Mouse (Mus musculus): ENCODE measurements around the gene Ctnna3. TPM values are rescaled to one million over a fixed set of nuclear protein-coding genes. Genes with fewer than 3 reads are reported as not detected.

The Ctnna3 gene
- polyA plus RNA-seq, 2 experiments = 0.78 to 0.89 TPM

DNA sequence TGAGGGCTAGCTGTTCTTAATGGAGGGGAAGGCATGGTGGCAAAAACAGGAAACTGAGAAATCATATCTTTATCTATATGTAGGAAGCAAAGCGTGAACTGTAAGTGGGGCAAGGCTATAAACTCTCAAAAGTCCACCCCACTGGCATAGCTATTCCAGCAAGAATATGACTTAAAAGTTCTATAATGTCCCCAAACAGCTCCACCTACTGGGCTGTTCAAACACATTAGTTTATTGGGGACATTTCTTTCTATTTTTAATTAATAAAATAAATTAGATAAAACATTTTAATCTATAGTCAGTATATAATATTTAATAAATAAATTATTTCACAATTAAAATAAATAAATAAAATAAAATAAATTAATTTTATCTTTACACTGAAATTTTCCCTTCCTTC lies 845.2 kb downstream of the Ctnna3 start:
- 85% methylated on average over 1 of the region's 1 CpGs for WGBS
- H3K27me3 ChIP-seq (ENCODE audit: control insufficient read depth, insufficient read depth, low read length) = no peaks in the 10 kb centered on the region
- H3K36me3 ChIP-seq (ENCODE audit: control insufficient read depth, insufficient read depth, low read length) = no peaks in the 10 kb centered on the region
- no peak overlapping the region for H3K9ac ChIP-seq (ENCODE audit: low read depth, low read length, severe bottlenecking)
- H3K4me1 ChIP-seq (ENCODE audit: control insufficient read depth, insufficient read depth, low read length) = no peaks in the 10 kb centered on the region
- DNase-seq (ENCODE audit: low spot score) = no peak
- H3K4me2 ChIP-seq (replicated peaks; ENCODE audit: low read depth, low read length, severe bottlenecking) = no peak overlapping the region
- no peak overlapping the region for H3K4me3 ChIP-seq (replicated peaks; ENCODE audit: low read length)
- TF ChIP-seq POLR2A (IDR thresholded peaks at IDR 0.05; ENCODE audit: borderline replicate concordance, extremely low read depth, insufficient read depth, insufficient read length) = no peak
- no peak for ATAC-seq (ENCODE audit: low FRiP score, low read depth)
- no peaks in the 10 kb centered on the region for H3K9me3 ChIP-seq (ENCODE audit: control insufficient read depth, low read length)
- H3K27ac ChIP-seq (replicated peaks; ENCODE audit: low read depth, low read length) = no peak overlapping the region

DNA sequence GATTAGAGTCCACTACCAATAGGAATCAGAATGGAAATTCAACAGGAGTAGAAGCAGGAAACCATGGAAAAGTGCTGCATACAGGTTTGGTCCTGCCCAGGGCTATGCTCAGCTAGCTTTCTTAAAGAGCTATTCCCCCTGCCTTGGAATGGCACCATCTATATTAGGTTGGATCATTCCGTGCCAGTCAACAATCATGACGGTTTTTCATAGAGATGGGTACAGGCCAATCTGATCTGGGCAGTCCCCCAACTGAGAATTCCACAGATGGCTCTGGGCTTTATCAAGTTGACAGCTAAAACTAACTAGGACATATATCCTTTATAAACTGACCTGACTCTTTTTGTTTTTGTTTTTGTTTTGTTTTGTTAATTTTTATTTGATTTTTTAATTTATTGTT lies 848.9 kb downstream of the Ctnna3 start:
- no peak for TF ChIP-seq POLR2A (IDR thresholded peaks at IDR 0.05; ENCODE audit: borderline replicate concordance, extremely low read depth, insufficient read depth, insufficient read length)
- H3K4me2 ChIP-seq (replicated peaks; ENCODE audit: low read depth, low read length, severe bottlenecking) = no peak overlapping the region
- H3K27ac ChIP-seq (replicated peaks; ENCODE audit: low read depth, low read length) = no peak overlapping the region
- no peaks in the 10 kb centered on the region for H3K9me3 ChIP-seq (ENCODE audit: control insufficient read depth, low read length)
- 83% methylated on average over 2 of the region's 2 CpGs for WGBS
- ATAC-seq (ENCODE audit: low FRiP score, low read depth) (no peak), DNase-seq (ENCODE audit: low spot score) (no peak)
- no peaks in the 10 kb centered on the region for H3K36me3 ChIP-seq (ENCODE audit: control insufficient read depth, insufficient read depth, low read length)
- no peaks in the 10 kb centered on the region for H3K27me3 ChIP-seq (ENCODE audit: control insufficient read depth, insufficient read depth, low read length)
- H3K4me1 ChIP-seq (ENCODE audit: control insufficient read depth, insufficient read depth, low read length) = no peaks in the 10 kb centered on the region
- no peak overlapping the region for H3K4me3 ChIP-seq (replicated peaks; ENCODE audit: low read length)
- no peak overlapping the region for H3K9ac ChIP-seq (ENCODE audit: low read depth, low read length, severe bottlenecking)

DNA sequence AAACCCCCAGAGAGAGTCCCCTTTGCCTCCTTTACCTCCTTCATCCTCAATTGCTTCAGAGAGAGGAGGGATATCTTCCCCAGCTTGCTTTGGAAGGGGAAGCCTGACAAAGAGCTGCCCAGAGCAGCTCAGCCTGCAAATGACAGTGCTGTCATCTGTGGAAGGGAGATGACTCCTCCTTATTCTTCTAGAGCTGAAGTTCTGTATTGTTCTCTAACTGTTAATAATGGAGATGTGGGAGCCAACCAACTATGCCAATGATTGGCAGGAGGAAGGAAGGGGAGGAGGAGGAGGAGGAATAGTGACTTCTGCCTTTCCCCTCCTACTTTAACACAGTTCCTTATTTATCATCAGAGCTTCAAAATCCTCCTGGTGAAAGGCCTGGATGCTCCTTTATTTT lies 875.9 kb downstream of the Ctnna3 start:
- DNase-seq (ENCODE audit: low spot score) (no peak), ATAC-seq (ENCODE audit: low FRiP score, low read depth) (no peak)

DNA sequence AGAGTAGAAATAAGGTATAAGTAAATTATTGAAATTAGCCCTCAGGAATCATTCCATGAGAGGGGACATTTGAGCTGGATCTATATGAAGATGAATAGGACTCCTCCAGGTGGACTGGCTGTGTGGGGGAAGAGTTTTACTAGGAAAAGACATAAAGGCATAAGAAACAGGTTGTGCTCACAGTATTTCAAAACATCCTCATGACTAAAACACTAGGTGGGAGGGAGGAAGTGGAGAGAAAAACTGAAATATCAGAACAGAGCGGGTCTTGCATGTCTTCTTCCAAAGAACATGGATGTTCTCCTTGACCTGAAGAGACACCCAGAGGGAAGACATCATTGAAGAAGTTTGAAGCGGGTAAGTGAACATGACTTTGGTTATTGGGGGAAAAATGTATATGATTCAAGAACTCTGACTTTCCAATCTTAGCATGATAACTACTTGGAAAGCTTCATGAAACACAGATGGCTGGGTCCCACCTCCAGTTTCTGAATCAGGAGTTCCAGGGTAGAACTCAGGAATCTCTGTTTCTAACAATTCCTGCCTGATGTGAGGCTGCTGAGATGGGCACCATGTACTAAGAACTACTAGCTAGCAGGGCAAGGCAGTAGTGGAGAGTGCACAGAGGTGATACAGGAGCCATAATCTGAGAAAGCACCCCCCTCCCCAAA lies 881.9 kb downstream of the Ctnna3 start:
- Histone ChIP-seq H3K9me3 (ENCODE audit: control insufficient read depth, low read length) (no peaks in the 10 kb centered on the region), H3K4me1 (ENCODE audit: control insufficient read depth, insufficient read depth, low read length) (no peaks in the 10 kb centered on the region), H3K9ac (ENCODE audit: low read depth, low read length, severe bottlenecking) (no peak overlapping the region), H3K4me3 (replicated peaks; ENCODE audit: low read length) (no peak overlapping the region), H3K4me2 (replicated peaks; ENCODE audit: low read depth, low read length, severe bottlenecking) (no peak overlapping the region), H3K27me3 (ENCODE audit: control insufficient read depth, insufficient read depth, low read length) (no peaks in the 10 kb centered on the region), H3K36me3 (ENCODE audit: control insufficient read depth, insufficient read depth, low read length) (no peaks in the 10 kb centered on the region), H3K27ac (replicated peaks; ENCODE audit: low read depth, low read length) (no peak overlapping the region)
- no peak for TF ChIP-seq POLR2A (IDR thresholded peaks at IDR 0.05; ENCODE audit: borderline replicate concordance, extremely low read depth, insufficient read depth, insufficient read length)
- no peak for DNase-seq (ENCODE audit: low spot score)
- ATAC-seq (ENCODE audit: low FRiP score, low read depth) = no peak
- WGBS = 93% methylated on average over 2 of the region's 2 CpGs

More for the DNA sequence above, 875.9 kb downstream of the Ctnna3 start:
- Histone ChIP-seq H3K36me3 (ENCODE audit: control insufficient read depth, insufficient read depth, low read length) (no peaks in the 10 kb centered on the region), H3K4me1 (ENCODE audit: control insufficient read depth, insufficient read depth, low read length) (no peaks in the 10 kb centered on the region), H3K9me3 (ENCODE audit: control insufficient read depth, low read length) (no peaks in the 10 kb centered on the region), H3K9ac (ENCODE audit: low read depth, low read length, severe bottlenecking) (no peak overlapping the region), H3K27ac (replicated peaks; ENCODE audit: low read depth, low read length) (no peak overlapping the region), H3K27me3 (ENCODE audit: control insufficient read depth, insufficient read depth, low read length) (no peaks in the 10 kb centered on the region), H3K4me2 (replicated peaks; ENCODE audit: low read depth, low read length, severe bottlenecking) (no peak overlapping the region), H3K4me3 (replicated peaks; ENCODE audit: low read length) (no peak overlapping the region)
- TF ChIP-seq POLR2A (IDR thresholded peaks at IDR 0.05; ENCODE audit: borderline replicate concordance, extremely low read depth, insufficient read depth, insufficient read length) = no peak

DNA sequence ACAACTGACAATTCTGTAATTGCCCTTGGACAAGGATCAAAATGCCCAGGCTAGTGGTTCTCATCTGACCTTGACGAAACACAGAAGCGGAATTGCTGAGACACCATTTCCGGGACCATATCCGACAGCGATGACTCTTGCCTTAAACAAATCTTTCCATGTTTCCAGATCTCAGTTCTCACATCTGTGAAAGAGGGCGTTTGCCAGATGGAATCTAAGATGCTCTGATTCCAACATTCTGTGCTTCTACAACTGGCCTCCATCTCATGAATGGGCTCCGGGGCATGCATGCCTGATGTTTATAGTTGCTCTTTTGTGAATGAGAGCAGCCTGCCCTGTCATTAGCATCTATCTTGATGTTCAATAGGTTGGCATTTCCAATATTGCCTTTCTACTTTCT lies 890.4 kb downstream of the Ctnna3 start:
- 87% methylated on average over 7 of the region's 7 CpGs for WGBS
- TF ChIP-seq POLR2A (IDR thresholded peaks at IDR 0.05; ENCODE audit: borderline replicate concordance, extremely low read depth, insufficient read depth, insufficient read length) = no peak

More for the DNA sequence above, 890.4 kb downstream of the Ctnna3 start:
- no peak overlapping the region for H3K9ac ChIP-seq (ENCODE audit: low read depth, low read length, severe bottlenecking)
- no peak overlapping the region for H3K4me3 ChIP-seq (replicated peaks; ENCODE audit: low read length)
- no peaks in the 10 kb centered on the region for H3K36me3 ChIP-seq (ENCODE audit: control insufficient read depth, insufficient read depth, low read length)
- no peak overlapping the region for H3K4me2 ChIP-seq (replicated peaks; ENCODE audit: low read depth, low read length, severe bottlenecking)
- H3K27me3 ChIP-seq (ENCODE audit: control insufficient read depth, insufficient read depth, low read length) = no peaks in the 10 kb centered on the region
- no peak overlapping the region for H3K27ac ChIP-seq (replicated peaks; ENCODE audit: low read depth, low read length)
- ATAC-seq (ENCODE audit: low FRiP score, low read depth) = no peak
- no peak for DNase-seq (ENCODE audit: low spot score)
- no peaks in the 10 kb centered on the region for H3K4me1 ChIP-seq (ENCODE audit: control insufficient read depth, insufficient read depth, low read length)
- no peaks in the 10 kb centered on the region for H3K9me3 ChIP-seq (ENCODE audit: control insufficient read depth, low read length)
